Mouse (Mus musculus): ENCODE measurements around the gene Tldc2. TPM values are rescaled to one million over a fixed set of nuclear protein-coding genes. Genes with fewer than 3 reads are reported as not detected.

The Tldc2 gene
- total RNA-seq, 1 experiment from 2014 or later = not detected

DNA sequence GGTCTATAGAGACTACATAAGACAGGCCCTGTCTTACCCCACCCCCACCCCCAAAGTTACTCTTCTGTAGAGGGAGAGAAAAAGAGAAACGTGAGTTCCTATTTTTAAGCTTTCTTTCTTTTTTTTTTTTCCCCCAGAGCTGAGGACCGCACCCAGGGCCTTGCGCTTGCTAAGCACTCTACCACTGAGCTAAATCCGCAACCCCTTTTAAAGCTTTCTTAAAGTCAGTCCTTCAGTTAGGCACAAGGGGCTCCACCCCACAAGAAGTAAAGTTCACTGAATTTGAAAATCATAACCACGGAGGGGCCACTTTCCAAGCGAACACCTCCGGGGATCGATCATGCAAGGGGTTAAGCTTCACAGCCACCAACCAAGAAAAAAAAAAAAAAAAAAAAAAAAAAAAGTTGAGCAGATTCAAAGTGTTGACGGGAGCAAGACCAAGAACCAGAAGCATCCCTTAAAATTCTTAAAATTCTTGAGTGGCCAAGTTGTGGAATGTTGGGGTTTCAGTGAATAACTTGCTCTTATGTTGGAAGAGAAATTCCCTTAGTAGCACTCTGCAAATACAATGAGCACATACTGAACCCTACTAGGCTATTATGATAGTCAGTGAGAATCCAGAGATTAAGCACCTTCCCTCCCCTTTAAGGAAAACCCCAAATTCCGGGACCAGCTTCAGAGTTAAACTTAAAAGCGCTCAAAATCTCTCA lies 47.1 kb downstream of the Tldc2 start:
- ATAC-seq (replicated peaks in 1 of 2; ENCODE audit: insufficient read depth in 1 of 2, low FRiP score in 2 of 2, low TSS enrichment in 1 of 2, low read depth in 1 of 2, poor library complexity in 2 of 2, severe bottlenecking in 2 of 2) = no peak

DNA sequence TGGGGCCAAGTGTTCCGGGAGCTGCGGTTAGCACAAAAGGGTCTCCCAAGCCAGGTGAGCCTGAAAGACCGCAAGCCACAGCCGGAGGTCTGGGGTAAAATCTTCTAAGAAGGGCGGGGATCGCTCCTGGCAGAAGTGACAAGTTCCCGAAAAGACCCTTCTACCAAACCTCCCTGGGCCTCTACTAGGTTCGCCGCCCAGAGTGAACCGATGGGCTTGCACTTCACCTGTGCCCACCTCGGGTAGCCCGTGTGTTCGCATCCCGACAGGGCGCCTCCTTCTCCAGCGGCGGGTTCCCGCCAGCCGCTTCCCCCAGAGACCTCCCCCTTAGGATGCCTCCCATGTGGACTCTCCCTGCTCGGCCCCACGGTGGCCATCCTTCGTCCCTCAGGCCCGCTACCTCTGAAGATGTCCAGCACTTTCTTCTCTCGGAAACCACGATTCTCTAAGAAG lies 47.6 kb downstream of the Tldc2 start:
- peak; percentile 2 to 3; a peak in 1 of 4 replicates for ATAC-seq (replicated peaks in 1 of 2; ENCODE audit: insufficient read depth in 1 of 2, low FRiP score in 2 of 2, low TSS enrichment in 1 of 2, low read depth in 1 of 2, poor library complexity in 2 of 2, severe bottlenecking in 2 of 2)

DNA sequence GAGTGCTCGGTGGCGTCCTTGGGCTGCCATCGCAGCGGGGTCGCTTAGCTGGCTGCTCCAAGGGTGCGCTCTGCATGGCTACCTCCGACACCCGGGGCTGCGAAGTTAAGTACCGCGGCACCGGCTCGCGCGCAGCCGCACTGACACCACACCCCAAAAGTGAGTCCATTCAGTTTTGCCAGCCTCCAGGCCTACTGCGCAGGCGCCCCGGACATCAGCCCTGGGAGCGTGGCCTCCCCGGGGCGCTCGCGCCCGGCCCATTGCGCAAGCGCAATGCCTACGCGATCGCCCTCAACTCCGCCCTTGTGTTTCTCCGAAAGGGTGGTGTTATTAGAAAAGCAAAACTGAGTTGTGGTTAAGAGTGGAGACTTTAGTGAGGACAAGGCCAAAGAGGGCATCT lies 48.2 kb downstream of the Tldc2 start, which contains the start of gene Samhd1:
Gene Samhd1 (minus strand): TSS at position 252 of the 400 bp plus-strand sequence.
- peak; percentile 68 to 74 for ATAC-seq (replicated peaks in 1 of 2; ENCODE audit: insufficient read depth in 1 of 2, low FRiP score in 2 of 2, low TSS enrichment in 1 of 2, low read depth in 1 of 2, poor library complexity in 2 of 2, severe bottlenecking in 2 of 2)

DNA sequence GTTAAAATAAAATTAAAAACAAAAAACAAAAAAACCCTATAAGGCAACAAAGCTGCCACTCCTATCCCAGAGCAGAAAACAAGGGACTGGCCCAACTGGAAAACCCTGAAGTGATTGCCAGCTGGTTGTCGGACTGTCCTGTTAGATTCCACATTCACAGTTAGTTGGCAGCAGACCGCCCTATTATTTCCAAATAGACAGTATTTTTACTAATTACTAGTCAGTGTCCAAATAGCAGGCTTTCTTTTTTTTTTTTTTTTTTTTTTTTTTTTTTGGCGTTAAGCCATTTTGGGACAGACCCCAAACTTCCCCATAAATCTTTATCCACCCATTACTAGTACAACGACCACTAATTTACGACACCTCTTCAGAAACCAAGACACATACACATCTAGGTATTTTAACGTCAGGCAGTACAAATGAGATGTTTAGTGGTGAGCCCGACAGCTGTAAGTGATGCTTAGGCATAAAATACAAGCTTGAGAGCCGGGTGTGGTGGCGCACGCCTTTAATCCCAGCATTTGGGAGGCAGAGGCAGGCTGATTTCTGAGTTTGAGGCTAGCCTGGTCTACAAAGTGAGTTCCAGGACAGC lies 48.8 kb downstream of the Tldc2 start:
- ATAC-seq (replicated peaks in 1 of 2; ENCODE audit: insufficient read depth in 1 of 2, low FRiP score in 2 of 2, low TSS enrichment in 1 of 2, low read depth in 1 of 2, poor library complexity in 2 of 2, severe bottlenecking in 2 of 2) = no peak

- no peak for ATAC-seq (replicated peaks in 1 of 2; ENCODE audit: insufficient read depth in 1 of 2, low FRiP score in 2 of 2, low TSS enrichment in 1 of 2, low read depth in 1 of 2, poor library complexity in 2 of 2, severe bottlenecking in 2 of 2)
Observed at GRCm38 (mm10) chr2:157136176-157136575, 49.3 kb downstream of the Tldc2 start.

GRCm38 (mm10) chr2:157136646-157137045 lies 49.8 kb downstream of the Tldc2 start:
- no peak for ATAC-seq (replicated peaks in 1 of 2; ENCODE audit: insufficient read depth in 1 of 2, low FRiP score in 2 of 2, low TSS enrichment in 1 of 2, low read depth in 1 of 2, poor library complexity in 2 of 2, severe bottlenecking in 2 of 2)

DNA sequence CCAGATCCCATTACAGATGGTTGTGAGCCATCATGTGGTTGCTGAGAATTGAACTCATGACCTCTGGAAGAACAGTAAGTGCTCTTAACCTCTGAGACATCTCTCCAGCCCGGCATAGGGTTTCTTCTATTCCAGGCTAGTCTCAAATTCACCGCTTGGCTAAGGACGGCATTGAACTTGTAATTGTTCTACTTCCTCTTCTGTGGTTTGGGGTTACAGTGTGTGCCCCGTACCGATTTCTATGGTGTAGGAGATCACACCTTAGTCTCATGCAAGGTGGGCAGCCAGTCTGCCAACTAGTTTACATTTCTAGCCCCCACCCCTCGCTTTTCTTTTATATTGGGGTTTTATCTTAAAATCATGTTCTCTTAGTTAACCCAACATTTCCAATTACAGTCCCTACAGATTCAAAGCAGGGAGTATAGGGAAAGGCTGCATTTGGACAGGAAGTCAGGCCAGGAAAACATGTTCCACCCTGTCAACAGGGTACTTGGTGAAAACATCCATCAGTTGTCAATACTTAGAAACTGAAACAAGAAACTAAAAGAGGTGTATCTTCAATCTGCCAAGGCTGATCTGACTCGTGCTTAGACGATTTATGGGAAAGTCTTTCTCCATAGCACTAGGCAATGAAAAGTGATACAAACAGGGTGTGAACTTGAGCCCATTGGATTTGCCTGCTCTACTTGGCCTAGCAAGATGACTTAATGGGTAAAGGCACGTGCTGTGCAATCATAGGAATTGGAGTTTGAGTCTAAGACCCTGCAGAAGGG lies 51.3 kb downstream of the Tldc2 start:
- ATAC-seq (replicated peaks in 1 of 2; ENCODE audit: insufficient read depth in 1 of 2, low FRiP score in 2 of 2, low TSS enrichment in 1 of 2, low read depth in 1 of 2, poor library complexity in 2 of 2, severe bottlenecking in 2 of 2) = peak; percentile 55 to 58; a peak in 3 of 4 replicates

- ATAC-seq (replicated peaks in 1 of 2; ENCODE audit: insufficient read depth in 1 of 2, low FRiP score in 2 of 2, low TSS enrichment in 1 of 2, low read depth in 1 of 2, poor library complexity in 2 of 2, severe bottlenecking in 2 of 2) = peak; percentile 52 to 54; a peak in 3 of 4 replicates
Observed at GRCm38 (mm10) chr2:157138808-157139207, 52.0 kb downstream of the Tldc2 start.

- ATAC-seq (replicated peaks in 1 of 2; ENCODE audit: insufficient read depth in 1 of 2, low FRiP score in 2 of 2, low TSS enrichment in 1 of 2, low read depth in 1 of 2, poor library complexity in 2 of 2, severe bottlenecking in 2 of 2) = no peak
Observed at GRCm38 (mm10) chr2:157139251-157139802, 52.5 kb downstream of the Tldc2 start.

GRCm38 (mm10) chr2:157141962-157142361 lies 55.1 kb downstream of the Tldc2 start:
- 0 out of 4 replicates have a peak, but pooled peaks of 1 of the 2 experiments have one; percentile 23 for ATAC-seq (replicated peaks in 1 of 2; ENCODE audit: insufficient read depth in 1 of 2, low FRiP score in 2 of 2, low TSS enrichment in 1 of 2, low read depth in 1 of 2, poor library complexity in 2 of 2, severe bottlenecking in 2 of 2)

DNA sequence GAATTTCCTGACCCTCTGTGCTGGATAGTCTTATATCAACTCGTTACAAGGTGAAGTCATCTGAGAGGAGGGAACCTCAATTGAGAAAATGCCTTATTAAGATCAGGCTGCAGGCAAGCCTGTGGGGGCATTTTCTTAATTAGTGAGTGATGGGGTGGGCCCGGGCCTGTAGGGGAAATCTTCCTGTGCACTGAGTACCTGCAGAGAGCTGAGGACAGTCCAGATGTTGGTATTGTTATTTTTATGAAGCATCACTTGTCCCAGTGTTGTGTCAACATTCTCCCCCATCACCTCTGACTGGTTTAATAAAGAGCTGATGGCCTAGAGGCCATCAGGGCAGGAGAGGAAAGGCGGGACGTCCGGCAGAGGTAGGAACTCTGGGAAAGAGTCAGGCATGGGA lies 57.3 kb downstream of the Tldc2 start:
- ATAC-seq (replicated peaks in 1 of 2; ENCODE audit: insufficient read depth in 1 of 2, low FRiP score in 2 of 2, low TSS enrichment in 1 of 2, low read depth in 1 of 2, poor library complexity in 2 of 2, severe bottlenecking in 2 of 2) = no peak

GRCm38 (mm10) chr2:157145173-157145572 lies 58.3 kb downstream of the Tldc2 start:
- no peak for ATAC-seq (replicated peaks in 1 of 2; ENCODE audit: insufficient read depth in 1 of 2, low FRiP score in 2 of 2, low TSS enrichment in 1 of 2, low read depth in 1 of 2, poor library complexity in 2 of 2, severe bottlenecking in 2 of 2)

Other genes starting within 250 kb of the Tldc2 start
- gene Tgif2, start 247.0 kb upstream of the Tldc2 start, total RNA-seq (2017) = 31.6 and 42.0 TPM in 2 replicates
- gene 4930518I15Rik, start 229.1 kb upstream of the Tldc2 start, total RNA-seq (2017) = 0.65 TPM in 1 of 2 replicates, not detected in the other
- gene Rab5if, start 223.9 kb upstream of the Tldc2 start, total RNA-seq (2017) = 138 TPM in 2 replicates
- gene Sla2, start 199.9 kb upstream of the Tldc2 start, total RNA-seq (2017) = 9.8 and 11.2 TPM in 2 replicates
- 33.1 and 35.7 TPM in 2 replicates for gene Ndrg3, start 95.0 kb upstream of the Tldc2 start, total RNA-seq (2017)
- 38.5 and 53.8 TPM in 2 replicates for gene Dsn1, start 79.9 kb upstream of the Tldc2 start, total RNA-seq (2017)
- 7.4 and 10.0 TPM in 2 replicates for gene Soga1, start 7.8 kb upstream of the Tldc2 start, total RNA-seq (2017)
- 129 and 134 TPM in 2 replicates for gene Samhd1, start 48.2 kb downstream of the Tldc2 start, total RNA-seq (2017)
- 89.2 and 101 TPM in 2 replicates for gene Rbl1, start 117.5 kb downstream of the Tldc2 start, total RNA-seq (2017)
- gene Rpn2, start 192.0 kb downstream of the Tldc2 start, total RNA-seq (2017) = 143 and 149 TPM in 2 replicates
- gene Mroh8, start 192.5 kb downstream of the Tldc2 start, total RNA-seq (2017) = 0.15 TPM in 1 of 2 replicates, not detected in the other